Mouse (Mus musculus) heart, postnatal 10 days (tissue): ENCODE data around the gene Smco1. TPM values are rescaled to one million over a fixed set of nuclear protein-coding genes. Genes with fewer than 3 reads are reported as not detected.
A peak's percentile ranks its signal among the peaks of the same experiment; 100 is the strongest.
"Not testable (repeated sequence)": the region's sequence is repeated elsewhere in the genome, so short reads cannot be mapped to it uniquely, and the experiment has no call there.

Experiments used
- DNase-seq, 2 experiments: peaks; one replicate each; pipeline ENCODE4 v3.0.0; 2021
- intact Hi-C: fragments of 180-260 bp; cut with DNase I; formaldehyde crosslinking; loops from one replicate; pipeline ENCODE4 v1.15.1; 2025
- total RNA-seq, 2 experiments: library from RNA; stranded (reverse); gene quantifications; 2 replicates each; pipeline ENCODE4 v1.2.3; 2021

Gene Smco1
- 1 to 10 TPM; 7.9 to 9.6 TPM for total RNA-seq

- DNase-seq: peak; percentile 63 to 74
- intact Hi-C loops: no loop called here
Observed at GRCm38 (mm10) chr16:32271291-32271690, at the start of gene Smco1. Gene Smco1, plus strand, starts transcription at chr16:32271468.

GRCm38 (mm10) chr16:32221803-32222202 lies 49.5 kb upstream of the Smco1 start:
- intact Hi-C loops: no loop called here

GRCm38 (mm10) chr16:32222399-32222798 lies 48.9 kb upstream of the Smco1 start:
- intact Hi-C loops: no loop called here
- DNase-seq: no peak

More at GRCm38 (mm10) chr16:32221803-32222202, 49.5 kb upstream of the Smco1 start:
- DNase-seq: no peak

- DNase-seq: peak; percentile 45 to 53
- intact Hi-C loops: not testable (repeated sequence)
Observed at GRCm38 (mm10) chr16:32232050-32232449, 39.2 kb upstream of the Smco1 start.

- intact Hi-C loops: no loop called here
- peak; percentile 37 to 51 for DNase-seq
Observed at GRCm38 (mm10) chr16:32237930-32238680, 33.2 kb upstream of the Smco1 start.

GRCm38 (mm10) chr16:32239428-32240312 lies 31.6 kb upstream of the Smco1 start:
- intact Hi-C loops: no loop called here
- DNase-seq: no peak

GRCm38 (mm10) chr16:32243901-32244300 lies 27.4 kb upstream of the Smco1 start:
- intact Hi-C loops: no loop called here
- no peak for DNase-seq

GRCm38 (mm10) chr16:32246351-32246791 lies 24.9 kb upstream of the Smco1 start:
- intact Hi-C loops: loop anchor here (5.0 kb wide), 1 partner anchor 299 kb away; the partner anchor contains the start of genes 0610012G03Rik and Ncbp2

GRCm38 (mm10) chr16:32246952-32247370 lies 24.3 kb upstream of the Smco1 start, which contains the start of the genes Fbxo45 and Wdr53:
Gene Fbxo45, minus strand, starts transcription at chr16:32247158.
Gene Wdr53, plus strand, starts transcription at chr16:32247227.
- peak; percentile 98 for DNase-seq
- intact Hi-C loops: loop anchor here (5.0 kb wide), 1 partner anchor 300 kb away; the partner anchor contains the start of genes 0610012G03Rik and Ncbp2

More at GRCm38 (mm10) chr16:32246351-32246791, 24.9 kb upstream of the Smco1 start:
- DNase-seq: peak; percentile 55 to 60

- intact Hi-C loops: not testable (repeated sequence)
- DNase-seq: peak in 1 of 2 experiments; percentile 21
Observed at GRCm38 (mm10) chr16:32264225-32264624, 7.0 kb upstream of the Smco1 start.

- peak in 1 of 2 experiments; percentile 13 for DNase-seq
- intact Hi-C loops: no loop called here
Observed at GRCm38 (mm10) chr16:32273338-32273737, 2.1 kb downstream of the Smco1 start.

GRCm38 (mm10) chr16:32275041-32275440 lies 3.8 kb downstream of the Smco1 start:
- intact Hi-C loops: loop anchor here (5.0 kb wide), 1 partner anchor 187 kb away; no protein-coding TSS in a partner anchor
- no peak for DNase-seq

- intact Hi-C loops: loop anchor here (2.0 to 5.0 kb wide), 2 partner anchors 27 to 186 kb away; no protein-coding TSS in a partner anchor
- DNase-seq: no peak
Observed at GRCm38 (mm10) chr16:32275830-32276229, 4.6 kb downstream of the Smco1 start.

- intact Hi-C loops: loop anchor here (2.0 to 5.0 kb wide), 3 partner anchors 29 to 185 kb away; partner anchors contain the start of gene Ubxn7
- DNase-seq: peak; percentile 94
Observed at GRCm38 (mm10) chr16:32277308-32278256, 6.3 kb downstream of the Smco1 start, which contains the start of gene Rnf168. Gene Rnf168, plus strand, starts transcription at chr16:32277459.

- intact Hi-C loops: loop anchor here (2.0 to 5.0 kb wide), 2 partner anchors 54 to 184 kb away; partner anchors contain the start of gene Ubxn7
- DNase-seq: no peak
Observed at GRCm38 (mm10) chr16:32278396-32278795, 7.1 kb downstream of the Smco1 start.

GRCm38 (mm10) chr16:32280211-32280610 lies 8.9 kb downstream of the Smco1 start:
- intact Hi-C loops: no loop called here
- no peak for DNase-seq

GRCm38 (mm10) chr16:32282608-32283007 lies 11.3 kb downstream of the Smco1 start:
- intact Hi-C loops: no loop called here

GRCm38 (mm10) chr16:32291821-32292220 lies 20.6 kb downstream of the Smco1 start:
- intact Hi-C loops: no loop called here
- DNase-seq: no peak

More at GRCm38 (mm10) chr16:32282608-32283007, 11.3 kb downstream of the Smco1 start:
- DNase-seq: no peak

- intact Hi-C loops, DNase-seq: not testable (repeated sequence)
Observed at GRCm38 (mm10) chr16:32299617-32300016, 28.3 kb downstream of the Smco1 start.
